Mouse (Mus musculus): ENCODE results near the gene Ly6g6c. TPM values are rescaled to one million over a fixed set of nuclear protein-coding genes. Genes with fewer than 3 reads are reported as not detected.

Gene Ly6g6c
- total RNA-seq, 1 experiment from 2014 or later: not detected

Other genes starting within 250 kb of the Ly6g6c start
- gene Stk19, start 228.4 kb upstream of the Ly6g6c start, total RNA-seq (2023; ENCODE audit: inconsistent age): 60.8 to 71.7 TPM (median 69.2 TPM) in 4 replicates
- gene Dxo, start 228.4 kb upstream of the Ly6g6c start, total RNA-seq (2023; ENCODE audit: inconsistent age): 75.3 to 85.7 TPM (median 83.7 TPM) in 4 replicates
- 102 to 123 TPM (median 110 TPM) in 4 replicates for gene Skiv2l, start 215.2 kb upstream of the Ly6g6c start, total RNA-seq (2023; ENCODE audit: inconsistent age)
- 33.5 to 41.3 TPM (median 38.0 TPM) in 4 replicates for gene Nelfe, start 215.0 kb upstream of the Ly6g6c start, total RNA-seq (2023; ENCODE audit: inconsistent age)
- gene Cfb, start 202.9 kb upstream of the Ly6g6c start, total RNA-seq (2023; ENCODE audit: inconsistent age): 0.54 TPM in 1 of 4 replicates, not detected in the others
- 11.1 to 11.4 TPM (median 11.2 TPM) in 4 replicates for gene Zbtb12, start 185.9 kb upstream of the Ly6g6c start, total RNA-seq (2023; ENCODE audit: inconsistent age)
- 0.27 TPM in 1 of 4 replicates, not detected in the others for gene Gm20547, start 183.3 kb upstream of the Ly6g6c start, total RNA-seq (2023; ENCODE audit: inconsistent age)
- 1.8 to 3.4 TPM (median 2.8 TPM) in 4 replicates for gene C2, start 167.1 kb upstream of the Ly6g6c start, total RNA-seq (2023; ENCODE audit: inconsistent age)
- gene Ehmt2, start 166.9 kb upstream of the Ly6g6c start, total RNA-seq (2023; ENCODE audit: inconsistent age): 152 to 164 TPM (median 157 TPM) in 4 replicates
- gene Slc44a4, start 150.9 kb upstream of the Ly6g6c start, total RNA-seq (2023; ENCODE audit: inconsistent age): not detected in 4 replicates
- gene Neu1, start 134.1 kb upstream of the Ly6g6c start, total RNA-seq (2023; ENCODE audit: inconsistent age): 94.9 to 102 TPM (median 98.6 TPM) in 4 replicates
- 17.8 to 62.2 TPM (median 28.7 TPM) in 4 replicates for gene Hspa1b, start 106.2 kb upstream of the Ly6g6c start, total RNA-seq (2023; ENCODE audit: inconsistent age)
- not detected in 4 replicates for gene Gm20481, start 95.5 kb upstream of the Ly6g6c start, total RNA-seq (2023; ENCODE audit: inconsistent age)
- gene Hspa1a, start 93.2 kb upstream of the Ly6g6c start, total RNA-seq (2023; ENCODE audit: inconsistent age): 10.4 to 29.3 TPM (median 20.1 TPM) in 4 replicates
- 0.21 to 0.38 TPM in 2 of 4 replicates, not detected in the others for gene Hspa1l, start 92.7 kb upstream of the Ly6g6c start, total RNA-seq (2023; ENCODE audit: inconsistent age)
- gene Lsm2, start 83.5 kb upstream of the Ly6g6c start, total RNA-seq (2023; ENCODE audit: inconsistent age): 30.0 to 37.2 TPM (median 32.0 TPM) in 4 replicates
- 269 to 300 TPM (median 290 TPM) in 4 replicates for gene Vars, start 64.4 kb upstream of the Ly6g6c start, total RNA-seq (2023; ENCODE audit: inconsistent age)
- gene Vwa7, start 48.8 kb upstream of the Ly6g6c start, total RNA-seq (2023; ENCODE audit: inconsistent age): 0.16 to 0.54 TPM (median 0.25 TPM) in 4 replicates
- gene Sapcd1, start 37.4 kb upstream of the Ly6g6c start, total RNA-seq (2023; ENCODE audit: inconsistent age): 3.4 to 6.4 TPM (median 4.6 TPM) in 4 replicates
- 6.1 to 10.5 TPM (median 9.2 TPM) in 4 replicates for gene Msh5, start 18.6 kb upstream of the Ly6g6c start, total RNA-seq (2023; ENCODE audit: inconsistent age)
- gene Clic1, start 15.4 kb upstream of the Ly6g6c start, total RNA-seq (2023; ENCODE audit: inconsistent age): 196 to 218 TPM (median 210 TPM) in 4 replicates
- 2.6 to 4.8 TPM (median 4.2 TPM) in 4 replicates for gene Ddah2, start 6.4 kb upstream of the Ly6g6c start, total RNA-seq (2023; ENCODE audit: inconsistent age)
- gene Mpig6b, start 796 bp downstream of the Ly6g6c start, total RNA-seq (2023; ENCODE audit: inconsistent age): 0.45 TPM in 1 of 4 replicates, not detected in the others
- gene Ly6g6e, start 11.5 kb downstream of the Ly6g6c start, total RNA-seq (2023; ENCODE audit: inconsistent age): not detected in 4 replicates
- gene Ly6g6d, start 12.7 kb downstream of the Ly6g6c start, total RNA-seq (2023; ENCODE audit: inconsistent age): not detected in 4 replicates
- not detected in 4 replicates for gene Ly6g6f, start 20.2 kb downstream of the Ly6g6c start, total RNA-seq (2023; ENCODE audit: inconsistent age)
- 76.3 to 80.8 TPM (median 77.2 TPM) in 4 replicates for gene Abhd16a, start 23.9 kb downstream of the Ly6g6c start, total RNA-seq (2023; ENCODE audit: inconsistent age)
- not detected in 4 replicates for gene Ly6g5c, start 42.9 kb downstream of the Ly6g6c start, total RNA-seq (2023; ENCODE audit: inconsistent age)
- 0.93 to 1.6 TPM (median 1.2 TPM) in 4 replicates for gene Ly6g5b, start 50.0 kb downstream of the Ly6g6c start, total RNA-seq (2023; ENCODE audit: inconsistent age)
- 24.7 to 31.8 TPM (median 30.3 TPM) in 4 replicates for gene Gpank1, start 56.1 kb downstream of the Ly6g6c start, total RNA-seq (2023; ENCODE audit: inconsistent age)
- 121 to 143 TPM (median 135 TPM) in 4 replicates for gene Csnk2b, start 56.7 kb downstream of the Ly6g6c start, total RNA-seq (2023; ENCODE audit: inconsistent age)
- 10.6 to 19.4 TPM (median 13.7 TPM) in 4 replicates for gene D17H6S53E, start 61.0 kb downstream of the Ly6g6c start, total RNA-seq (2023; ENCODE audit: inconsistent age)
- 0.51 to 2.8 TPM (median 0.69 TPM) in 3 of 4 replicates, not detected in the other for gene Apom, start 66.7 kb downstream of the Ly6g6c start, total RNA-seq (2023; ENCODE audit: inconsistent age)
- gene Bag6, start 69.8 kb downstream of the Ly6g6c start, total RNA-seq (2023; ENCODE audit: inconsistent age): 446 to 480 TPM (median 464 TPM) in 4 replicates
- gene Prrc2a, start 99.5 kb downstream of the Ly6g6c start, total RNA-seq (2023; ENCODE audit: inconsistent age): 328 to 347 TPM (median 341 TPM) in 4 replicates
- 4.4 to 9.9 TPM (median 8.0 TPM) in 4 replicates for gene Aif1, start 110.7 kb downstream of the Ly6g6c start, total RNA-seq (2023; ENCODE audit: inconsistent age)
- 38.1 to 43.3 TPM (median 40.2 TPM) in 4 replicates for gene Lst1, start 123.1 kb downstream of the Ly6g6c start, total RNA-seq (2023; ENCODE audit: inconsistent age)
- 564 to 668 TPM (median 599 TPM) in 4 replicates for gene Ltb, start 129.1 kb downstream of the Ly6g6c start, total RNA-seq (2023; ENCODE audit: inconsistent age)
- 9.9 to 12.7 TPM (median 11.2 TPM) in 4 replicates for gene Tnf, start 136.6 kb downstream of the Ly6g6c start, total RNA-seq (2023; ENCODE audit: inconsistent age)
- gene Lta, start 140.0 kb downstream of the Ly6g6c start, total RNA-seq (2023; ENCODE audit: inconsistent age): 31.8 to 44.1 TPM (median 36.1 TPM) in 4 replicates
- not detected in 4 replicates for gene Gm16181, start 155.4 kb downstream of the Ly6g6c start, total RNA-seq (2023; ENCODE audit: inconsistent age)
- 1.6 to 2.5 TPM (median 2.1 TPM) in 4 replicates for gene Atp6v1g2, start 168.3 kb downstream of the Ly6g6c start, total RNA-seq (2023; ENCODE audit: inconsistent age)
- gene Nfkbil1, start 170.4 kb downstream of the Ly6g6c start, total RNA-seq (2023; ENCODE audit: inconsistent age): 13.3 to 15.9 TPM (median 13.7 TPM) in 4 replicates
- 432 to 470 TPM (median 447 TPM) in 4 replicates for gene Ddx39b, start 176.4 kb downstream of the Ly6g6c start, total RNA-seq (2023; ENCODE audit: inconsistent age)
- gene H2-D1, start 197.3 kb downstream of the Ly6g6c start, total RNA-seq (2023; ENCODE audit: inconsistent age): 1,753 to 1,919 TPM (median 1,880 TPM) in 4 replicates

Measured in B cell, adult (primary cell).